Mouse (Mus musculus) E14TG2a.4 (cell line): ENCODE measurements at regions not wholly inside any gene's neighbourhood (a gene's known extent, or its start where the extent isn't known, plus 50 kb on each side); places are given as distances from the start of the nearest gene placed in this dataset.

Experiments used
- H3K27me3 ChIP-seq: 2 replicates; pipeline ENCODE4 v1.6.1; 2014; ENCODE audit warnings: low read length, control low read depth; ENCODE audit not compliant: insufficient read depth
- H3K36me3 ChIP-seq: 2 replicates; pipeline ENCODE4 v1.6.1; 2014; ENCODE audit warnings: low read length, control low read depth; ENCODE audit not compliant: insufficient read depth
- H3K4me1 ChIP-seq: replicated peaks from 2 replicates; pipeline ENCODE4 v1.6.1; 2014; ENCODE audit warnings: low read depth, low read length, control low read depth
- H3K4me3 ChIP-seq: replicated peaks from 2 replicates; pipeline ENCODE4 v1.5.1; 2014; ENCODE audit warnings: mild to moderate bottlenecking, low read length
- H3K9me3 ChIP-seq: 2 replicates; pipeline ENCODE4 v1.6.1; 2014; ENCODE audit warnings: low read length, control low read depth
- CTCF ChIP-seq: conservative IDR thresholded peaks from 2 replicates; pipeline ENCODE4 v1.5.1; 2014; ENCODE audit warnings: low read length
- NANOG ChIP-seq: IDR thresholded peaks from 2 replicates; pipeline ENCODE4 v1.6.1; 2014; ENCODE audit warnings: borderline replicate concordance, low read length, mixed read lengths
- POU5F1 ChIP-seq: IDR thresholded peaks from 2 replicates; pipeline ENCODE4 v1.6.1; 2014; ENCODE audit warnings: low read length, borderline replicate concordance

GRCm38 (mm10) chr13:32603925-32604590 is 179.7 kb downstream of the Mylk4 start:
- Histone ChIP-seq H3K4me3 (no peak overlapping the region), H3K36me3 (no peaks in the 10 kb centered on the region), H3K4me1 (0 out of 2 replicates have a peak, but pooled peaks cover 2% of the 10 kb centered on the region), H3K9me3 (no peaks in the 10 kb centered on the region), H3K27me3 (no peaks in the 10 kb centered on the region)
- TF ChIP-seq POU5F1 (no peak), NANOG (no peak), CTCF (no peak)

- no peaks in the 10 kb centered on the region for H3K36me3 ChIP-seq
- 0 out of 2 replicates have a peak, but pooled peaks cover 2% of the 10 kb centered on the region for H3K4me1 ChIP-seq
- no peaks in the 10 kb centered on the region for H3K27me3 ChIP-seq
- no peak overlapping the region for H3K4me3 ChIP-seq
- TF ChIP-seq NANOG (no peak), CTCF (no peak), POU5F1 (no peak)
- H3K9me3 ChIP-seq: no peaks in the 10 kb centered on the region
Measured at GRCm38 (mm10) chr13:32601315-32601714, 182.4 kb downstream of the Mylk4 start.

- no peaks in the 10 kb centered on the region for H3K27me3 ChIP-seq
- no peak for TF ChIP-seq NANOG
- H3K4me1 ChIP-seq: no peaks in the 10 kb centered on the region
- H3K4me3 ChIP-seq: no peak overlapping the region
- no peaks in the 10 kb centered on the region for H3K36me3 ChIP-seq
- H3K9me3 ChIP-seq: peaks cover 14% of the 10 kb centered on the region
Measured at GRCm38 (mm10) chr13:32593611-32594010, 190.1 kb downstream of the Mylk4 start.

GRCm38 (mm10) chr13:32593131-32593530 is 190.6 kb downstream of the Mylk4 start:
- no peaks in the 10 kb centered on the region for H3K36me3 ChIP-seq
- H3K9me3 ChIP-seq: peaks cover 17% of the 10 kb centered on the region
- no peaks in the 10 kb centered on the region for H3K4me1 ChIP-seq
- no peaks in the 10 kb centered on the region for H3K27me3 ChIP-seq
- TF ChIP-seq POU5F1 (no peak), CTCF (no peak), NANOG (no peak)
- H3K4me3 ChIP-seq: no peak overlapping the region

- Histone ChIP-seq H3K4me3 (no peak overlapping the region), H3K36me3 (no peaks in the 10 kb centered on the region), H3K27me3 (no peaks in the 10 kb centered on the region), H3K4me1 (no peaks in the 10 kb centered on the region), H3K9me3 (no peaks in the 10 kb centered on the region)
- TF ChIP-seq POU5F1: no peak
- no peak for TF ChIP-seq NANOG
- TF ChIP-seq CTCF: no peak
Measured at GRCm38 (mm10) chr13:32581598-32581997, 202.2 kb downstream of the Mylk4 start.

GRCm38 (mm10) chr13:32567850-32568249 is 215.9 kb downstream of the Mylk4 start:
- Histone ChIP-seq H3K36me3 (no peaks in the 10 kb centered on the region), H3K9me3 (no peaks in the 10 kb centered on the region), H3K27me3 (no peaks in the 10 kb centered on the region), H3K4me3 (no peak overlapping the region), H3K4me1 (no peaks in the 10 kb centered on the region)
- no peak for TF ChIP-seq NANOG
- no peak for TF ChIP-seq POU5F1
- TF ChIP-seq CTCF: no peak

- H3K9me3 ChIP-seq: peaks cover 16% of the 10 kb centered on the region
- H3K36me3 ChIP-seq: no peaks in the 10 kb centered on the region
- no peak overlapping the region for H3K4me3 ChIP-seq
- TF ChIP-seq POU5F1 (no peak), CTCF (no peak), NANOG (no peak)
- H3K4me1 ChIP-seq: no peaks in the 10 kb centered on the region
- no peaks in the 10 kb centered on the region for H3K27me3 ChIP-seq
Measured at GRCm38 (mm10) chr13:32560666-32561065, 222.1 kb upstream of the Gmds start.

- Histone ChIP-seq H3K4me3 (no peak overlapping the region), H3K4me1 (no peaks in the 10 kb centered on the region), H3K36me3 (no peaks in the 10 kb centered on the region), H3K27me3 (no peaks in the 10 kb centered on the region), H3K9me3 (peaks cover 9% of the 10 kb centered on the region)
- TF ChIP-seq POU5F1: no peak
- TF ChIP-seq CTCF: no peak
- no peak for TF ChIP-seq NANOG
Measured at GRCm38 (mm10) chr13:32556396-32556795, 217.9 kb upstream of the Gmds start.

GRCm38 (mm10) chr13:32555064-32555463 is 216.5 kb upstream of the Gmds start:
- Histone ChIP-seq H3K4me1 (no peaks in the 10 kb centered on the region), H3K9me3 (no peaks in the 10 kb centered on the region), H3K4me3 (no peak overlapping the region), H3K36me3 (no peaks in the 10 kb centered on the region), H3K27me3 (no peaks in the 10 kb centered on the region)
- TF ChIP-seq POU5F1: no peak
- TF ChIP-seq CTCF: no peak
- no peak for TF ChIP-seq NANOG
